Mouse (Mus musculus) heart, postnatal 4 days (tissue): Measurements from ENCODE around the gene 4932415D10Rik. TPM values are rescaled to one million over a fixed set of nuclear protein-coding genes. Genes with fewer than 3 reads are reported as not detected.

ENCODE experiments used
- DNase-seq: peaks from one replicate; pipeline ENCODE4 v3.0.0; 2021
- total RNA-seq, 2 experiments: library from RNA; stranded (reverse); gene quantifications; 2 replicates each; pipeline ENCODE4 v1.2.3; 2021

The 4932415D10Rik gene
- not detected for total RNA-seq

GRCm38 (mm10) chr10:82316482-82316881 is at the start of gene 4932415D10Rik:
Gene 4932415D10Rik, minus strand, starts transcription at chr10:82316582.
- no peak for DNase-seq

DNA sequence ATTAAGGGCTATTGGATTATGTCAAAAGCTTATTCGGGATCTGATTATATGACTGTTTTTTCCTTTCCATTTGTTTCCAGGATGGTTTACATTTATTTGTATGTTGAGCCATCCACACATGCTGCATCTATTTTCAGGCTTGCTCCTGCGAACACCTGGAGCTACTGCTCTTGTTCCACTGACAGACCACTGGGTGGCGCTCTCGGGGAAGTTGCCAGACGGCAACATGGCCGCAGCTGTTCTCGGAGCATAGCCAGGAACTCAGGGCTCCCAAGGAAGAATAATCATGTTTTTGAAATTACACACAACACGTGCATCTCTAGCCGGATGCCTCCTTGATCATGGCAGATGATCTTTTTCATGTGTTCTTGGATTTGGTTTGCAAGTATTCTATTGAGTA is 45.5 kb upstream of the 4932415D10Rik start:
- no peak for DNase-seq

DNA sequence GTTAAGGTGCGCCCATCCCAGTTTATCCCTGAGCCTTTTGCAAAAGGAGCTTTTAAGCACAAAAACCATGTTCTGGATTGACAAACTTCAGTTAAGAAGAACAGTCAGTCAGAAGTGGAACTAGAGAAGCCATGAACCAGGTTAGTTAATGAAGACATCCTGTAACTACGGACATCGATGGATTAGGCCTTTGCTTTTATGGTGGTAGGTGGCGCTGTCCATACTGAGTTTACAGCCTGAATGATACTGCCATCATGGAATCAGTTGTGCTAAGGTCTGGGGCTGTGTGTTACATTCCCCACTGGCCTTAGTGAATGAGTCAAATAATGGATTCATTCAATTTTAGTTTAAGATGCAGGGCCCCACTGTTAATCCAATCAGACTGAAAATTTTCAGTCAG is 39.0 kb upstream of the 4932415D10Rik start:
- no peak for DNase-seq

GRCm38 (mm10) chr10:82354083-82355010 is 38.0 kb upstream of the 4932415D10Rik start, which contains the start of gene Gm4924:
Gene Gm4924, plus strand, starts transcription at chr10:82354255.
- DNase-seq: peak; percentile 85

DNA sequence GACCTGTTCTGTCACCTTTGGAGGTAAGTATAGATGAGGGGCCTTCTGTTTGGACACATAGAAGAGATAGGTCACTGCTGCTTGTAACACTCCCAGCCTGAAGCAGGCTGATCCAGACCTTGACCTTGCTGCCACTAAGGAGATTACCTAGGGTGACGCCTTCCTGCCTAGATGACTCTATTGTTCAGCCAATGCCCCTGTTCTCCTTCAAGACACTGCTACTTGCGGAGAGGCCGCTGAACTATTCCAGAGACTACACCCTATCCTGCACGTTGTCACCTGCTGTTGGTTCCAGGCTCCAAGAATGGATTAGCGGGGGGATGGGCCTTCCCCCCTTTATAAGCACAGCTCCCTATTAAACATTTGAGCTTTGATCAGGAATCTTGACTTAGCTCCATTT is 13.4 kb upstream of the 4932415D10Rik start:
- no peak for DNase-seq

DNA sequence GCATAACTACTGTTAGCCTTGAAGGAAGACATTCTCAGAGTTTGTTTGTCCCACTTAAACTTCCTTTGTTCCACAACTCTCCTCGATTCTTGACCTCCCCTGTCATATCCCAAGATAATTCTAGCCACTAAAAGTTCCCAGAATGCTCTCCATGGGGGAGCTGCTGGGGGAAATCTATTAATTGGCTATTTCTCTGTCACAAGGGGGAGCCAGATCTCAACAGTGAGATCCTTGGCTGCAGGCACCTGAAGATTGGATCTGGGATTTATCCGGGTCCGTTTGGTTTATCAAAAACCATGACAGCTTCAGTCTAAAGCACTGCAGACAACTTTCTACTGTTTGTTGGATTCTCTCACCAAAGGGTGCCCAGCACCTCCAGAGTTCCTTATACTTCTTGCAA is 3.8 kb upstream of the 4932415D10Rik start:
- DNase-seq: no peak

GRCm38 (mm10) chr10:82296440-82296839 is 19.9 kb downstream of the 4932415D10Rik start:
- DNase-seq: no peak

DNA sequence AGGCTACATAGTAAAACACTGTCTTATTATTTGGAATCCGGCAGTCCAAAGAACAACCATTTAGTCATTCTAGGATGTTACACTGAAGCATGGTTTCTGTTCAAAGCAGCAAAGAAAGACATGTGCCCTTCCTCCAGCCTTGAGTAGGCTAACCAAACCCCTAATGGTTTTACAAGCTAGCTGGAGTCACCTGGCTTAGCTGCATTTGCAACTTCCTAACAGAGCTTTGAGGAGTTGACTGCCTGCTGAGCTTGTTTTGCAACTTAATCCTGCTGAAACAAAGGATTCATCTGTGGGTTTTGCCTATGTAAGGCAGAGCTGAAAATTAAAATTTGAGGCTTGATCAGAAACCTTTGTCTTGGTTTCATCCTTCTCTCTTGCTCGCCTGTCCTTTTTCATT is 59.1 kb downstream of the 4932415D10Rik start:
- no peak for DNase-seq

DNA sequence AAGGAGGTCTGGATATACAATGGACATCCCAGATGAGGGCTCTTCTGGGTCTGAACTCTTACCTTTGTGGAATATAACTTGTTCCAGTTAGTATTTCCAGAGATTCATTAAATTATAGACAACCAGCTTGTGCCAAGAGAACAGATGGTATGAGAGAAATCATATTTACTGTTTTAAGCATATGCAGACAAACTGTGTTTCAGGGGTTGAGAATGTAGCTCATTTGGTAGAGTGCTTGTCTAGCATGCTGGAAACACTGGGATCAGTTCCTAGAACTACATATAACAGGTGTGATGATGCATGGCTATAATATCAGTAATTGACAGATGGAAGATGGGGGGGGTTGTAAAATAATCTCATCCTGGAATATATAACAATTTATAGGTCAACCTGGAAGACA is 71.4 kb downstream of the 4932415D10Rik start:
- no peak for DNase-seq

DNA sequence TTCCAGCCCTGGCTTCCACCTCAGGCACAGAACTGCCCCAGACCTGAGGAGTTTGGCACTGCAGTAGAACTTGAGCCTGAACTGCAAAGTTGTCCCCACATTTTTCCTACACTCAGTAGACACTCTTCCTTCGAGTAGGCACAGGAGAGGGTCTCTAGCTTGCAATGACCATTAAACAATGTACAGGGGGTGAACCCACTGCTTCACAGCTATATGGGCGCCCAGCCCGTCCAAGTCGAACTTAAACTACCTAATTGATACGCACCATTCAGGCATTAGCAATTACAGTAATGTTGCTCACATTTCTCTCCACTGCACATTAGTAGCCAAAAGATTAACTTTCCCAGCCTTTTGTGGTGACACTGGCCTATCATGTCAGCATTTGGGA is 75.0 kb downstream of the 4932415D10Rik start:
- DNase-seq: no peak

- DNase-seq: peak; percentile 85
These were observed 75.5 kb downstream of the 4932415D10Rik start, which contains the start of gene Zfp938 for GRCm38 (mm10) chr10:82240742-82241400. Gene Zfp938, minus strand, starts transcription at chr10:82241280.

Other genes starting within 250 kb of the 4932415D10Rik start
- gene BC024063, start 233.2 kb downstream of the 4932415D10Rik start, total RNA-seq: 1 to 10 TPM; 4.3 to 4.5 TPM
- 1 to 10 TPM; 5.9 to 6.0 TPM for gene AU041133, start 188.6 kb downstream of the 4932415D10Rik start, total RNA-seq
- 1 to 10 TPM; 9.8 to 10.0 TPM for gene Zfp938, start 75.3 kb downstream of the 4932415D10Rik start, total RNA-seq
- 1 to 10 TPM; 5.0 to 5.7 TPM for gene Gm4924, start 37.7 kb upstream of the 4932415D10Rik start, total RNA-seq
- gene Gm1553, start 176.0 kb upstream of the 4932415D10Rik start, total RNA-seq: not detected